Mouse (Mus musculus): ENCODE results near the gene Cym. TPM values are rescaled to one million over a fixed set of nuclear protein-coding genes. Genes with fewer than 3 reads are reported as not detected.

The Cym gene
- polyA plus RNA-seq (2014; fragmentation: Illumina TruSeq; extraction: RNeasy Lipid Tissue Mini Kit (QIAGEN cat#74804); ENCODE audit: low read depth, low replicate concordance), result not detected

GRCm38 (mm10) chr3:107221608-107222007 is at the start of gene Cym:
Gene Cym, minus strand, starts transcription at chr3:107221732.

GRCm38 (mm10) chr3:107239607-107240006 is 18.1 kb upstream of the Cym start, which contains the start of gene Prok1:
Gene Prok1, minus strand, starts transcription at chr3:107239707.

GRCm38 (mm10) chr3:107230527-107230926 is 9.0 kb upstream of the Cym start, which contains the start of gene A630076J17Rik:
Gene A630076J17Rik, plus strand, starts transcription at chr3:107230614.

GRCm38 (mm10) chr3:107182756-107183155 is 38.8 kb downstream of the Cym start, which contains the start of gene Kcna10:
Gene Kcna10, plus strand, starts transcription at chr3:107183056.

Other genes with a start within 250 kb of the Cym start
- gene Kcna3, start 185.6 kb downstream of the Cym start, polyA plus RNA-seq (2014; fragmentation: Illumina TruSeq; extraction: RNeasy Lipid Tissue Mini Kit (QIAGEN cat#74804); ENCODE audit: low read depth, low replicate concordance), result not detected
- gene Kcna2, start 120.6 kb downstream of the Cym start, polyA plus RNA-seq (2014; fragmentation: Illumina TruSeq; extraction: RNeasy Lipid Tissue Mini Kit (QIAGEN cat#74804); ENCODE audit: low read depth, low replicate concordance), result 1.3 TPM
- not detected for gene Kcna10, start 38.7 kb downstream of the Cym start, polyA plus RNA-seq (2014; fragmentation: Illumina TruSeq; extraction: RNeasy Lipid Tissue Mini Kit (QIAGEN cat#74804); ENCODE audit: low read depth, low replicate concordance)
- gene A630076J17Rik, start 8.9 kb upstream of the Cym start, polyA plus RNA-seq (2014; fragmentation: Illumina TruSeq; extraction: RNeasy Lipid Tissue Mini Kit (QIAGEN cat#74804); ENCODE audit: low read depth, low replicate concordance), result not detected
- not detected for gene Prok1, start 18.0 kb upstream of the Cym start, polyA plus RNA-seq (2014; fragmentation: Illumina TruSeq; extraction: RNeasy Lipid Tissue Mini Kit (QIAGEN cat#74804); ENCODE audit: low read depth, low replicate concordance)
- 110 TPM for gene Lamtor5, start 57.1 kb upstream of the Cym start, polyA plus RNA-seq (2014; fragmentation: Illumina TruSeq; extraction: RNeasy Lipid Tissue Mini Kit (QIAGEN cat#74804); ENCODE audit: low read depth, low replicate concordance)
- not detected for gene Slc16a4, start 69.5 kb upstream of the Cym start, polyA plus RNA-seq (2014; fragmentation: Illumina TruSeq; extraction: RNeasy Lipid Tissue Mini Kit (QIAGEN cat#74804); ENCODE audit: low read depth, low replicate concordance)
- gene Rbm15, start 111.9 kb upstream of the Cym start, polyA plus RNA-seq (2014; fragmentation: Illumina TruSeq; extraction: RNeasy Lipid Tissue Mini Kit (QIAGEN cat#74804); ENCODE audit: low read depth, low replicate concordance), result 8.9 TPM
- 0.34 TPM for gene Kcnc4, start 237.8 kb upstream of the Cym start, polyA plus RNA-seq (2014; fragmentation: Illumina TruSeq; extraction: RNeasy Lipid Tissue Mini Kit (QIAGEN cat#74804); ENCODE audit: low read depth, low replicate concordance)

Measured in heart, adult 10 weeks (tissue).